Mouse (Mus musculus): Measurements from ENCODE around the gene 9830107B12Rik. TPM values are rescaled to one million over a fixed set of nuclear protein-coding genes. Genes with fewer than 3 reads are reported as not detected.

The 9830107B12Rik gene
- polyA plus RNA-seq, 1 experiment from 2014 or later, result not detected

DNA sequence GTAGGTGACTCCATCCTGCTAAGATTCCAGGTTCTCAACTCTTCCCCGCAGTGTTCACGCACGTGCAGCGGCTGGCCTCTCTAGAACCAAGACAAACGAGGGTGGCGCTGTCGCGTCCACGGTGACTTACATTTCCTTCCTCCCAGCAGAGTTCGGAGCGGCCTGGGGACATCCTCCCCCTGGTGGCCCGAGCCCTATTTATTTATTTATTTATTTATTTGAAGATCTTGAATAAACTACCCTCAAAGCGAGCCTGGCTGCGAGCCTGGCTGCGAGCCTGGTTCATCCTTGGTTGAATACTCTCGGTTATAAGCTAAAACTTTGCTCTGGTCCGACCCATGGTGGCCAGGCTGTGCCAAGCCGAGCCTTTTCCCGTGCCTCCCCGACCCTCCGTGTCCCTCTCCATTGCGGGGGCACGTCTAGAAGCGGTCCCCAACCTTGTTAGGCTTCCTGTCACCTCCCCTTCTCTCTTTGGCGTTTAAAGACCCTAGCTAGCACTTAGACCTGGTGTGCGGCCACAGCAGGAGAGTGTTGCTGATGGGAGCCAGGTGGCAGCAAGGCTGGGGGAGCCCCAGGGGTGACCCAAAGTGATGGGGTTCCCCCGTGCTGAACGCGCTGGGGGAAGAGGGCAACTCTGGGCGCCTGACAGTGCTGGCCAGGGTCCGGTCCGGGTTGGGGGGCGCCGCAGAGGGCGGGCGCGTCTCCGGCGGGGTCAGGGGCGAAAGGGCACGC lies 48.9 kb downstream of the 9830107B12Rik start:
- H3K4me2 ChIP-seq (ENCODE audit: low read depth, low read length), result peak overlapping the region; percentile 63
- peaks cover 35% of the 10 kb centered on the region for H3K4me1 ChIP-seq (ENCODE audit: control insufficient read depth, insufficient read depth, low read length)
- 2% methylated on average over 26 of the region's 41 CpGs for WGBS
- H3K27ac ChIP-seq (replicated peaks; ENCODE audit: low read depth, low read length), result no peak overlapping the region
- peaks cover 65% of the 10 kb centered on the region for H3K27me3 ChIP-seq (replicated peaks; ENCODE audit: control insufficient read depth, insufficient read depth, low read length)
- H3K36me3 ChIP-seq (ENCODE audit: control insufficient read depth, insufficient read depth, low read length), result no peaks in the 10 kb centered on the region
- H3K9me3 ChIP-seq (ENCODE audit: control insufficient read depth, low read length), result peaks cover 3% of the 10 kb centered on the region
- H3K9ac ChIP-seq (ENCODE audit: low read depth, low read length), result peak overlapping the region; percentile 51
- DNase-seq (ENCODE audit: low spot score), result peak; percentile 63
- peak; percentile 37; the same call in 1 of the 2 replicates for ATAC-seq (ENCODE audit: low read depth)
- peak overlapping the region; percentile 31 for H3K4me3 ChIP-seq (ENCODE audit: low read depth, low read length)

DNA sequence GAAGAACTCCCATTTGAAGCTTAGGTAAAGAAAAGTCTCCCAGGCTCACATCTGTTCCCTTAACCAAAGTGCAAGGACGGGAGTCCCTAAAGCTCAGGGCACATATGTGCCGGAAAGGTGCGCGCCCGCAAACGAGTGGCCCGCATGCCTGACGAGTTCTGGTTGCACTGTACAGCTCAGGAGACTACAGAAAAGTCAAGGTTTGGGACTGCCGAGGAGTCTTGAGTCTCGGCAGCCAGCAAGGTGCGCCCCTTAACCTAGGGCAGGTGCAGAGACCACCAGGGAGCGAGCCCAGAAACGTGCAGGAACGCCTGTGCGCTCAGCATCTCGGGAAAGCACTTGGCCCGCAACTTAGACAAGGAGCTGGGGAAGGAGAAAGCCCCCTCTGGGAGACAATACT lies 49.7 kb downstream of the 9830107B12Rik start:
- H3K27ac ChIP-seq (replicated peaks; ENCODE audit: low read depth, low read length), result no peak overlapping the region
- peaks cover 65% of the 10 kb centered on the region for H3K27me3 ChIP-seq (replicated peaks; ENCODE audit: control insufficient read depth, insufficient read depth, low read length)
- DNase-seq (ENCODE audit: low spot score), result no peak
- peak overlapping the region; percentile 63 for H3K4me2 ChIP-seq (ENCODE audit: low read depth, low read length)
- H3K9me3 ChIP-seq (ENCODE audit: control insufficient read depth, low read length), result peaks cover 3% of the 10 kb centered on the region
- no peak overlapping the region for H3K4me3 ChIP-seq (ENCODE audit: low read depth, low read length)
- 15% methylated on average over 17 of the region's 17 CpGs for WGBS
- H3K4me1 ChIP-seq (ENCODE audit: control insufficient read depth, insufficient read depth, low read length), result peaks cover 35% of the 10 kb centered on the region
- no peak for ATAC-seq (ENCODE audit: low read depth)
- H3K36me3 ChIP-seq (ENCODE audit: control insufficient read depth, insufficient read depth, low read length), result no peaks in the 10 kb centered on the region
- H3K9ac ChIP-seq (ENCODE audit: low read depth, low read length), result no peak overlapping the region

DNA sequence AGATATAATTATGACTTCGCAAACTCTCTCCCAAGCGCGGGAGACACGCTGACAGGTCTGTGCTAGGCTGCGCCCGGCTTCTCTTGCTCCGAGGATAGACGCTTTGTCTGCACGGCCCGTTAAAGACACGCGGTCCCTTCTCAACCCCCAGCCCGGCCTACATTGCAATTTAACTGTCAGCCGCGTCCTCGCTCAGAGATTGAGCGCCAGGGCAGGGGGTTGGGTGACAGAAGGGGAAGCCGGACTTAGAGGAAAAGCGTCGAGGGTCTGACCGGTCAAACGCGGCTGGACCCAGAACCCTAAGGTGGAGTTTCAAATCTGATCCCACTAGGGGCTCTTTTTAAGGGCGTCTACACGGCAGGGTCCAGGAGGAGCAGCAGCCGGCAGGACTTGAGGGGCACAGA lies 50.3 kb downstream of the 9830107B12Rik start:
- Histone ChIP-seq H3K27me3 (replicated peaks; ENCODE audit: control insufficient read depth, insufficient read depth, low read length) (peaks cover 65% of the 10 kb centered on the region), H3K4me2 (ENCODE audit: low read depth, low read length) (peak overlapping the region; percentile 15; the same call in 1 of the 2 replicates), H3K4me1 (ENCODE audit: control insufficient read depth, insufficient read depth, low read length) (peaks cover 35% of the 10 kb centered on the region), H3K36me3 (ENCODE audit: control insufficient read depth, insufficient read depth, low read length) (no peaks in the 10 kb centered on the region), H3K9me3 (ENCODE audit: control insufficient read depth, low read length) (peaks cover 3% of the 10 kb centered on the region), H3K27ac (replicated peaks; ENCODE audit: low read depth, low read length) (no peak overlapping the region), H3K4me3 (ENCODE audit: low read depth, low read length) (no peak overlapping the region), H3K9ac (ENCODE audit: low read depth, low read length) (0 out of 2 replicates have a peak overlapping the region, but pooled peaks have one; percentile 5)
- WGBS, result 2% methylated on average over 26 of the region's 26 CpGs
- ATAC-seq (ENCODE audit: low read depth) (no peak), DNase-seq (ENCODE audit: low spot score) (peak; percentile 39)

DNA sequence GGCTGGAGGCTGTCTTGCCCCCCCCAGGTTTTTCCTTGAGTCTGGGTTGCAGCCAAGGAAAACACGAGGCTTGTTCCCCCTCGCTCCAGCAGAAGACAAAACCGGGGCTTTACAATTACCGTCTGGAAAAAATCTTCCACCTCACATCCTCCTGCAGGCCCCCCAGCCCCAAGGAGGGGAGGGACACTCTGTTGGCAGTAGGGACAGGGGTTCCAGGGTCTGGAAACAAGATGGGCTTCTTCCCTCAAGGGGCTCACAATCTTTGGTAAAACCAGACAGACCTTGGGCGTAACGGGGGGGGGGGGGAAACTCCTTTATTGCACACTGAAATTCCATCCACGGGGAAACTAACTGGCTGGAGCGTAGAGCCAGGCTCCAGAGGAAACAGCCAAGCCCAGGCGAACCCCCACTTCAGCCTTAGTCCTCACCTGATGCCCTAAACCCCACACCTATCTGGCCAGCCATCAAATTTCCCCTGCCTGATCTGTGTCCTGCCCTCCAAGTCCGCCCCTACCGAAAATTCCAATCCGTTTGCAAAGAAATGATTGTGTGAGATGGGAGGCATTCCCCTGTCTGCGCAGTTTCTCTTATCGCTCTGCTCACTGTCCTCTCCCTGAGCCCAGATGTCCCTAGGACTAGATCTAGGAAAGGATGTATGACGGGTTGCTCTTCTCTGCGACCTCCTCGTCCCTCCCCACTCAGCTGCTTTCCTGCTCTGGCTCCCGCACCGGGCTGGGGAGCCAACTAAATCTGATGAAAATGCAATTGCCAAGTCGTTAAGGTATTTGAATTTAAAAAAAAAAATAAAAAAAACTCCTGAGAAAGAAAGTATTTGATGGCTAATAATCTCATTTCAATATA lies 51.0 kb downstream of the 9830107B12Rik start:
- H3K36me3 ChIP-seq (ENCODE audit: control insufficient read depth, insufficient read depth, low read length), result no peaks in the 10 kb centered on the region
- peaks cover 62% of the 10 kb centered on the region for H3K27me3 ChIP-seq (replicated peaks; ENCODE audit: control insufficient read depth, insufficient read depth, low read length)
- peak; percentile 34 for DNase-seq (ENCODE audit: low spot score)
- ATAC-seq (ENCODE audit: low read depth), result no peak
- 3% methylated on average over 18 of the region's 20 CpGs for WGBS
- no peak overlapping the region for H3K27ac ChIP-seq (replicated peaks; ENCODE audit: low read depth, low read length)
- H3K9ac ChIP-seq (ENCODE audit: low read depth, low read length), result no peak overlapping the region
- peaks cover 35% of the 10 kb centered on the region for H3K4me1 ChIP-seq (ENCODE audit: control insufficient read depth, insufficient read depth, low read length)
- no peak overlapping the region for H3K4me3 ChIP-seq (ENCODE audit: low read depth, low read length)
- peak overlapping the region; percentile 23 for H3K4me2 ChIP-seq (ENCODE audit: low read depth, low read length)
- H3K9me3 ChIP-seq (ENCODE audit: control insufficient read depth, low read length), result peaks cover 3% of the 10 kb centered on the region

DNA sequence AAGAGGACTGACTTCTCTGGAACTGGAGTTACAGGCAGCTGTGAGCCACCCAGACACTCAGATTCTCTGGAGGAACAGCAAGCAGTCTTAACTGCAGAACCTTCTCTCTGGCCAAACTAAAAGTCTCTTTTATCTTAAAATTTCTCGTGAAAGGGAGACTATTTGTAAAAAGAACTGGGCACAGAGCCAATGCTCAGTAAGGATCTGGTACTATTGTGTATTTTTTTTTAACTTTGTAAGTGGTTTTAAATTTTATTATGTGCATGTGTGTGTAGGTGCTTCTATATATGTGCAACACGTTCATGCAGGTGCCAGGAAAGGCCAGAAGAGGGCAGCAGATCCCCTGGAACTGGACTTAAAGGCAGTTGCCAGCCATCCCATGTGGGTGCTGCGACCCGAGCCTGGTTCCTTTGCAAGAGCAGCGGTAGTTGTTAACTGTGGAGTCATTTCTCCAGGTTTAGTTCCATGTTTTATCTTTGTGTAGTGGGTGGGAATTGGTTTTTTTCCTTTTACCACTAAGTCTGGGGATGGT lies 52.7 kb downstream of the 9830107B12Rik start:
- H3K36me3 ChIP-seq (ENCODE audit: control insufficient read depth, insufficient read depth, low read length), result no peaks in the 10 kb centered on the region
- no peak overlapping the region for H3K9ac ChIP-seq (ENCODE audit: low read depth, low read length)
- H3K4me2 ChIP-seq (ENCODE audit: low read depth, low read length), result no peak overlapping the region
- no peak overlapping the region for H3K27ac ChIP-seq (replicated peaks; ENCODE audit: low read depth, low read length)
- H3K4me3 ChIP-seq (ENCODE audit: low read depth, low read length), result no peak overlapping the region
- peaks cover 45% of the 10 kb centered on the region for H3K27me3 ChIP-seq (replicated peaks; ENCODE audit: control insufficient read depth, insufficient read depth, low read length)
- ATAC-seq (ENCODE audit: low read depth) (no peak), DNase-seq (ENCODE audit: low spot score) (peak; percentile 54)
- H3K4me1 ChIP-seq (ENCODE audit: control insufficient read depth, insufficient read depth, low read length), result peaks cover 25% of the 10 kb centered on the region
- peaks cover 3% of the 10 kb centered on the region for H3K9me3 ChIP-seq (ENCODE audit: control insufficient read depth, low read length)
- WGBS, result 64% methylated on average over 5 of the region's 5 CpGs

DNA sequence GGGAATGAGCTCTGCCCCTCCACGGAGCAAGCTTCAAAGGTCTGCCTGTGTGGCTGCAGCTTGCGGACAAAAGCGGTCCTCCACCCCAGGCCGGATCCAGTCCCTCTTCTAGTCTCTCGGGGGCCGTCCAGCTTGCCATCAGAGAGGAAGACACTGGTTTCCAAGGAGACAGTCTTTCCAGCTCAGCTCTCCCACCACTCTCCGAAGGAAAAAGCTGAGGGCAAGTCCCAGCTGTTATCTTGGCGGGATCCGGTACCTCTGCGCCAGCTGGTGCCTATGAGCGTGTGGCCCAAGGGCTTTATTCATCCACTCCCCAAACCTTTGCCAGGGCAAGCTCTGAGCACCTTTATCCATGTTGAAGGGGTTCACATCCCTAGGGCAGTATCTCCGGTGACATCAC lies 55.8 kb downstream of the 9830107B12Rik start:
- H3K4me2 ChIP-seq (ENCODE audit: low read depth, low read length), result no peak overlapping the region
- H3K27ac ChIP-seq (replicated peaks; ENCODE audit: low read depth, low read length), result no peak overlapping the region
- H3K4me3 ChIP-seq (ENCODE audit: low read depth, low read length), result no peak overlapping the region
- 0 out of 2 replicates have a peak, but pooled peaks cover 3% of the 10 kb centered on the region for H3K4me1 ChIP-seq (ENCODE audit: control insufficient read depth, insufficient read depth, low read length)
- H3K9ac ChIP-seq (ENCODE audit: low read depth, low read length), result no peak overlapping the region
- peaks cover 16% of the 10 kb centered on the region for H3K27me3 ChIP-seq (replicated peaks; ENCODE audit: control insufficient read depth, insufficient read depth, low read length)
- peaks cover 3% of the 10 kb centered on the region for H3K9me3 ChIP-seq (ENCODE audit: control insufficient read depth, low read length)
- no peak for DNase-seq (ENCODE audit: low spot score)
- no peak for ATAC-seq (ENCODE audit: low read depth)
- WGBS, result 82% methylated on average over 12 of the region's 12 CpGs
- H3K36me3 ChIP-seq (ENCODE audit: control insufficient read depth, insufficient read depth, low read length), result no peaks in the 10 kb centered on the region

DNA sequence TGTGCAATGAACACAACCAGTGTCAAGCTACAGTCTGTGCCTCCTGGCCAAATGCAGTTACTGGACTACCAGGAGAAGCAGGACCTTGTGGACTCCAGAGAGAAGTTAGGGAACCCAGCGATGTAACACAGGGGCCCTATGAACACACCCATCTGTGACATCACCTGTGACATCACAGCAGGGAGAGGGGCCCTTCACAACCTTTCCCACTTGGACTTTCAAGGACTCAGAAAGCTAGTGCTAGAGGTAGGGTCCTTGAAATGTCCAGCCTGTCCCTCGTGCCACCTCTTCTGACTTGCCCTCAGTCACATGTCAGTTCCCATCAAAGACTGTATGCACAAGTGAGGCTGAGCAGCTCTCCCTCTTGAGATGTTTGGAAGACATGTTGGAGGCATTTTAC lies 56.6 kb downstream of the 9830107B12Rik start:
- no peak for DNase-seq (ENCODE audit: low spot score)
- Histone ChIP-seq H3K9ac (ENCODE audit: low read depth, low read length) (no peak overlapping the region), H3K4me2 (ENCODE audit: low read depth, low read length) (no peak overlapping the region), H3K4me3 (ENCODE audit: low read depth, low read length) (no peak overlapping the region), H3K27ac (replicated peaks; ENCODE audit: low read depth, low read length) (no peak overlapping the region), H3K4me1 (ENCODE audit: control insufficient read depth, insufficient read depth, low read length) (no peaks in the 10 kb centered on the region), H3K9me3 (ENCODE audit: control insufficient read depth, low read length) (peaks cover 3% of the 10 kb centered on the region), H3K27me3 (replicated peaks; ENCODE audit: control insufficient read depth, insufficient read depth, low read length) (peaks cover 7% of the 10 kb centered on the region), H3K36me3 (ENCODE audit: control insufficient read depth, insufficient read depth, low read length) (no peaks in the 10 kb centered on the region)
- no peak for ATAC-seq (ENCODE audit: low read depth)
- 68% methylated on average over 2 of the region's 2 CpGs for WGBS

DNA sequence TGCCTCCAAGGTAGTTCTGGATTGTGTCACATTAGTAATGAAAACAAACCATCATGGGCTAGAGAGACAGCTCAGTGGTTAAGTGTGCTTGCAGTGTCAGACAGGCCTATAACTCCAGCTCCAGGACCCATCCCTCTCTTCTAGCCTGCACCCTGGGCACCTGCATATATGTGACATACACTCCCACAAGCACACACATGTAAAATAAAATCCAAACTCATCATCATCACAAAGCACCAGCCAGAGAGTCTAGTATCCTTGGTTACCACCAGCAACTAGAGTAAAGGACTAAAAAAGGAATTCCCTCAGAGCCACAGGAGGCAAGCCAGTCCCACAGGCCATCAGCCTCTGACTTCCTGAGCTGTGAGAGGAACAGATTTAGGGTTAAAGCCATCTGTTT lies 57.0 kb downstream of the 9830107B12Rik start, which contains the start of gene 1700067P10Rik:
Gene 1700067P10Rik (plus strand): TSS at position 301 of the 400 bp plus-strand sequence.
- Histone ChIP-seq H3K4me1 (ENCODE audit: control insufficient read depth, insufficient read depth, low read length) (no peaks in the 10 kb centered on the region), H3K36me3 (ENCODE audit: control insufficient read depth, insufficient read depth, low read length) (no peaks in the 10 kb centered on the region), H3K4me3 (ENCODE audit: low read depth, low read length) (no peak within 1 kb of the TSS), H3K27me3 (replicated peaks; ENCODE audit: control insufficient read depth, insufficient read depth, low read length) (peaks cover 3% of the 10 kb centered on the region; the same call in 1 of the 2 replicates), H3K27ac (replicated peaks; ENCODE audit: low read depth, low read length) (no peak within 1 kb of the TSS), H3K4me2 (ENCODE audit: low read depth, low read length) (no peak within 1 kb of the TSS), H3K9ac (ENCODE audit: low read depth, low read length) (no peak within 1 kb of the TSS), H3K9me3 (ENCODE audit: control insufficient read depth, low read length) (peaks cover 3% of the 10 kb centered on the region)
- ATAC-seq (ENCODE audit: low read depth), result no peak
- DNase-seq (ENCODE audit: low spot score), result no peak

Data from embryonic facial prominence, embryonic 14.5 days (tissue).